Mouse (Mus musculus): Measurements from ENCODE around the gene 1110008P14Rik. TPM values are rescaled to one million over a fixed set of nuclear protein-coding genes. Genes with fewer than 3 reads are reported as not detected.

1110008P14Rik gene
- polyA plus RNA-seq, 1 experiment from 2014 or later: 100 TPM

GRCm38 (mm10) chr2:32425568-32425967 is 43.8 kb upstream of the 1110008P14Rik start:
- ATAC-seq: no peak
- no peak for TF ChIP-seq CTCF (IDR thresholded peaks at IDR 0.05; ENCODE audit: low read depth)
- Histone ChIP-seq H3K27ac (ENCODE audit: low read depth, low read length) (no peak overlapping the region), H3K4me1 (replicated peaks; ENCODE audit: control insufficient read depth, insufficient read depth, low read length) (peaks cover 24% of the 10 kb centered on the region), H3K4me3 (ENCODE audit: low read depth, low read length) (no peak overlapping the region), H3K4me2 (replicated peaks; ENCODE audit: low read depth) (no peak overlapping the region), H3K27me3 (replicated peaks; ENCODE audit: control insufficient read depth, insufficient read depth, low read length) (no peaks in the 10 kb centered on the region), H3K9me3 (ENCODE audit: control insufficient read depth) (no peaks in the 10 kb centered on the region), H3K9ac (ENCODE audit: low read depth, low read length) (no peak overlapping the region), H3K36me3 (ENCODE audit: control insufficient read depth, insufficient read depth) (peaks cover 8% of the 10 kb centered on the region)
- WGBS: 57% methylated on average over 5 of the region's 5 CpGs

- Histone ChIP-seq H3K27ac (ENCODE audit: low read depth, low read length) (peak overlapping the region; percentile 92), H3K36me3 (ENCODE audit: control insufficient read depth, insufficient read depth) (peaks cover 16% of the 10 kb centered on the region), H3K4me3 (ENCODE audit: low read depth, low read length) (no peak overlapping the region), H3K9ac (ENCODE audit: low read depth, low read length) (no peak overlapping the region), H3K4me2 (replicated peaks; ENCODE audit: low read depth) (no peak overlapping the region), H3K27me3 (replicated peaks; ENCODE audit: control insufficient read depth, insufficient read depth, low read length) (no peaks in the 10 kb centered on the region), H3K4me1 (replicated peaks; ENCODE audit: control insufficient read depth, insufficient read depth, low read length) (peaks cover 22% of the 10 kb centered on the region), H3K9me3 (ENCODE audit: control insufficient read depth) (no peaks in the 10 kb centered on the region)
- TF ChIP-seq CTCF (IDR thresholded peaks at IDR 0.05; ENCODE audit: low read depth): no peak
- 24% methylated on average over 3 of the region's 3 CpGs for WGBS
- ATAC-seq: no peak
Observed at GRCm38 (mm10) chr2:32424796-32425195, 43.1 kb upstream of the 1110008P14Rik start.

- 2% methylated on average over 14 of the region's 14 CpGs for WGBS
- ATAC-seq: peak; percentile 80
Observed at GRCm38 (mm10) chr2:32423481-32424331, 42.0 kb upstream of the 1110008P14Rik start.

DNA sequence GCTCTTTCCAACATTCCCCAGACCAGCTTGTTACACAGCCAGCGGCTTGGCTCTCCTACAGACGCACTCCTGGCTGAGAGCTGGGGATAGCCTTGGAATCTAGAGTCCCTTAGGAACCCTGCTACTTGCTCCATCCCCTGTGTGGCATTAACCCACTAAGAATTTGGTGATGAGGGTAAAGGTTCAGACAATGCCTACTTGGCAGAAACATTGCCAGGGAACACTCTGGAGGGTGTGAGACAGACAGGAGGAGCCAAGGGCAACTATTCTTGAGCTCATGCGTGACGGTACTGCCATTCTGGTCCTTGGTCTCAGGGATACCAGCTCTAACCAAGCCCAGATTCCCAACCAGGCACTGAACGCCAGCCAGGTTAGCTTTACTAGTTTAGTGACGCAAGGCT is 40.1 kb upstream of the 1110008P14Rik start:
- H3K9me3 ChIP-seq (ENCODE audit: control insufficient read depth): no peaks in the 10 kb centered on the region
- peaks cover 10% of the 10 kb centered on the region for H3K4me1 ChIP-seq (replicated peaks; ENCODE audit: control insufficient read depth, insufficient read depth, low read length)
- H3K27ac ChIP-seq (ENCODE audit: low read depth, low read length): peak overlapping the region; percentile 92; the same call in 1 of the 2 replicates
- peak overlapping the region; percentile 73 for H3K4me2 ChIP-seq (replicated peaks; ENCODE audit: low read depth)
- H3K4me3 ChIP-seq (ENCODE audit: low read depth, low read length): no peak overlapping the region
- WGBS: 90% methylated on average over 6 of the region's 6 CpGs
- H3K36me3 ChIP-seq (ENCODE audit: control insufficient read depth, insufficient read depth): peaks cover 45% of the 10 kb centered on the region
- ATAC-seq: no peak
- no peaks in the 10 kb centered on the region for H3K27me3 ChIP-seq (replicated peaks; ENCODE audit: control insufficient read depth, insufficient read depth, low read length)
- no peak for TF ChIP-seq CTCF (IDR thresholded peaks at IDR 0.05; ENCODE audit: low read depth)
- no peak overlapping the region for H3K9ac ChIP-seq (ENCODE audit: low read depth, low read length)

More at GRCm38 (mm10) chr2:32423481-32424331, 42.0 kb upstream of the 1110008P14Rik start:
- H3K9me3 ChIP-seq (ENCODE audit: control insufficient read depth): no peaks in the 10 kb centered on the region
- TF ChIP-seq CTCF (IDR thresholded peaks at IDR 0.05; ENCODE audit: low read depth): peak; percentile 40; the same call in 1 of the 2 replicates
- H3K4me2 ChIP-seq (replicated peaks; ENCODE audit: low read depth): peak overlapping the region; percentile 73
- peak overlapping the region; percentile 44 for H3K4me3 ChIP-seq (ENCODE audit: low read depth, low read length)
- peaks cover 27% of the 10 kb centered on the region for H3K36me3 ChIP-seq (ENCODE audit: control insufficient read depth, insufficient read depth)
- no peaks in the 10 kb centered on the region for H3K27me3 ChIP-seq (replicated peaks; ENCODE audit: control insufficient read depth, insufficient read depth, low read length)
- peak overlapping the region; percentile 92 for H3K27ac ChIP-seq (ENCODE audit: low read depth, low read length)
- H3K4me1 ChIP-seq (replicated peaks; ENCODE audit: control insufficient read depth, insufficient read depth, low read length): peaks cover 17% of the 10 kb centered on the region
- peak overlapping the region; percentile 54 for H3K9ac ChIP-seq (ENCODE audit: low read depth, low read length)

DNA sequence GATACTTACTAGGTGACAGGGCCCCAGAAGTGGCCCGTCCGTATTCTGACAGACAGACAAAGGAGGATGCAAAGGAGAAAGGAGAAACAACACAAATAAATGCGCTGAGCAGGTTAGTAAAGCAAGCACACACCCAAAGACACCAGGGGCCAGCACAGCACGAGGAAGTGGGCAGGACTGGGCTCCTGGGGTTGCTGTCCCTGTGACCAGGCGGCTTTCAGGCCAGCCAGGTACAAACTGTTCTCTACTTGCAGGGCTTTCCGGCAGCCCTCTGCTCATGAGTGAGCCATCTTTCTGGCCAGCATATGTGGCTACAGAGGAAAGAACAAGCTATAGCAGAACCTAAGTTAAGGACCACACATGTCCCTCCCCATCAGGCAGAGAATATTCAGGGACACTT is 38.9 kb upstream of the 1110008P14Rik start:
- H3K4me3 ChIP-seq (ENCODE audit: low read depth, low read length): no peak overlapping the region
- peaks cover 57% of the 10 kb centered on the region for H3K36me3 ChIP-seq (ENCODE audit: control insufficient read depth, insufficient read depth)
- no peak for ATAC-seq
- no peaks in the 10 kb centered on the region for H3K9me3 ChIP-seq (ENCODE audit: control insufficient read depth)
- peak overlapping the region; percentile 4 for H3K4me2 ChIP-seq (replicated peaks; ENCODE audit: low read depth)
- WGBS: 73% methylated on average over 6 of the region's 6 CpGs
- no peaks in the 10 kb centered on the region for H3K27me3 ChIP-seq (replicated peaks; ENCODE audit: control insufficient read depth, insufficient read depth, low read length)
- TF ChIP-seq CTCF (IDR thresholded peaks at IDR 0.05; ENCODE audit: low read depth): no peak
- H3K9ac ChIP-seq (ENCODE audit: low read depth, low read length): no peak overlapping the region
- H3K27ac ChIP-seq (ENCODE audit: low read depth, low read length): peak overlapping the region; percentile 41
- peaks cover 10% of the 10 kb centered on the region for H3K4me1 ChIP-seq (replicated peaks; ENCODE audit: control insufficient read depth, insufficient read depth, low read length)

- H3K4me1 ChIP-seq (replicated peaks; ENCODE audit: control insufficient read depth, insufficient read depth, low read length): peaks cover 10% of the 10 kb centered on the region
- ATAC-seq: no peak
- no peaks in the 10 kb centered on the region for H3K9me3 ChIP-seq (ENCODE audit: control insufficient read depth)
- peaks cover 62% of the 10 kb centered on the region for H3K36me3 ChIP-seq (ENCODE audit: control insufficient read depth, insufficient read depth)
- peak overlapping the region; percentile 41 for H3K27ac ChIP-seq (ENCODE audit: low read depth, low read length)
- 86% methylated on average over 12 of the region's 12 CpGs for WGBS
- no peak overlapping the region for H3K9ac ChIP-seq (ENCODE audit: low read depth, low read length)
- no peak overlapping the region; the same call in 1 of the 2 replicates for H3K4me2 ChIP-seq (replicated peaks; ENCODE audit: low read depth)
- no peak overlapping the region for H3K4me3 ChIP-seq (ENCODE audit: low read depth, low read length)
- H3K27me3 ChIP-seq (replicated peaks; ENCODE audit: control insufficient read depth, insufficient read depth, low read length): no peaks in the 10 kb centered on the region
- TF ChIP-seq CTCF (IDR thresholded peaks at IDR 0.05; ENCODE audit: low read depth): no peak
Observed at GRCm38 (mm10) chr2:32420066-32420608, 38.4 kb upstream of the 1110008P14Rik start.

Data from intestine, postnatal 0 days (tissue).